16 mouse cellular contexts compared by ENCODE assay signal in the genomic region with DNA sequence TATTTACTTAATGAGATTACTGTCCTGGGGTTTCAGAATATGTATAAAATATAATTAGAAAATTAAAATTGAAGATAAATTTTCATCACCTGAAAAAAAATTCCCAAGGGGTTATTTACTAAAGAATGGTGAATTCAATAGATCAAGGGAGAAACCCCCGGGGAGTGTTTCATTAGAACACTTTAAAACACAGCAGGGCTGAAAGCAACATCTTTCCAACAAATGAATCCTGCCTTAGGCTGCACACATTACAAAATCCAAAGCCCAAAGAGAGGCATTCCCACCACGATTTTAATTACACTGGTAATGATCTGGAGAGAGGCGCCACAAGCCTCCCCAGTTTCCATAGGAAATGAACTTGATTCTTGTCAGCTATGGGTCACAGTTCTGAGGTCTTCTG.
"Had no signal": no experiment of that assay in that cellular context is flagged by ENCODE, and none has a peak within 500 bp of the region (broad histone marks: within the 10 kb centered on the region; RNA-seq: fewer than 3 reads in every experiment).

No protein-coding gene starts in this region.

- H3K36me3 ChIP-seq: limb, embryonic 15.5 days; liver, embryonic 12.5 days; midbrain, embryonic 12.5 days had no signal

- ATAC-seq: liver, embryonic 12.5 days had no signal

- H3K27ac ChIP-seq: kidney, postnatal 0 days; limb, embryonic 15.5 days; liver, embryonic 12.5 days; midbrain, embryonic 12.5 days had no signal

- H3K9ac ChIP-seq: limb, embryonic 15.5 days; liver, embryonic 12.5 days; lung, embryonic 14.5 days; midbrain, embryonic 12.5 days had no signal

- H3K9me3 ChIP-seq: limb, embryonic 15.5 days; liver, embryonic 12.5 days; midbrain, embryonic 12.5 days had no signal

- H3K4me3 ChIP-seq: limb, embryonic 15.5 days; liver, embryonic 12.5 days; midbrain, embryonic 12.5 days had no signal

- DNase-seq: kidney, adult 11 months; kidney, adult 9 months; kidney, postnatal 36 days; layer of hippocampus, adult 9-11 months; layer of hippocampus, postnatal 36 days; lung, embryonic 14.5 days; lung, postnatal 14 days; retina, postnatal 1 day; right cerebral cortex, postnatal 4 days; spleen, adult 18-20 months; thymus, adult 18-20 months; thymus, postnatal 14 days had no signal

- H3K4me2 ChIP-seq: limb, embryonic 15.5 days; liver, embryonic 12.5 days; lung, embryonic 14.5 days; midbrain, embryonic 12.5 days had no signal

- H3K27me3 ChIP-seq: limb, embryonic 15.5 days; liver, embryonic 12.5 days; midbrain, embryonic 12.5 days had no signal
